Mouse (Mus musculus) liver, embryonic 15.5 days (tissue): ENCODE results near the gene Nasp. TPM values are rescaled to one million over a fixed set of nuclear protein-coding genes. Genes with fewer than 3 reads are reported as not detected.

Experiments
- ATAC-seq: fragments of 200-750 bp; cut with Nextera tagmentation; 2 replicates; pipeline ENCODE4 v1.8.0; 2017; ENCODE audit warnings: moderate number of reproducible peaks, mild to moderate bottlenecking, moderate library complexity; ENCODE audit not compliant: insufficient read depth
- H3K27ac ChIP-seq: fragments of 300-500 bp; sonication (generic); replicated peaks from 2 replicates; pipeline ENCODE4 v1.5.1; 2015; ENCODE audit warnings: mild to moderate bottlenecking, inconsistent platforms
- H3K27me3 ChIP-seq: fragments of 300-500 bp; sonication (generic); 2 replicates; pipeline ENCODE4 v1.6.1; 2015; ENCODE audit warnings: mild to moderate bottlenecking, inconsistent platforms
- H3K36me3 ChIP-seq: fragments of 300-500 bp; sonication (generic); replicated peaks from 2 replicates; pipeline ENCODE4 v1.6.1; 2015; ENCODE audit warnings: moderate library complexity, mild to moderate bottlenecking, inconsistent platforms
- H3K4me1 ChIP-seq: fragments of 300-500 bp; sonication (generic); replicated peaks from 2 replicates; pipeline ENCODE4 v1.6.1; 2015; ENCODE audit warnings: inconsistent platforms
- H3K4me2 ChIP-seq: fragments of 300-500 bp; sonication (generic); 2 replicates; pipeline ENCODE4 v1.6.1; 2015; ENCODE audit warnings: moderate library complexity, mild to moderate bottlenecking, inconsistent platforms
- H3K4me3 ChIP-seq: fragments of 300-500 bp; sonication (generic); replicated peaks from 2 replicates; pipeline ENCODE4 v1.5.1; 2015; ENCODE audit warnings: mild to moderate bottlenecking, inconsistent platforms
- H3K9ac ChIP-seq: fragments of 300-500 bp; sonication (generic); 2 replicates; pipeline ENCODE4 v1.6.1; 2015; ENCODE audit warnings: moderate library complexity, mild to moderate bottlenecking, inconsistent platforms
- H3K9me3 ChIP-seq: fragments of 300-500 bp; sonication (generic); replicated peaks from 2 replicates; pipeline ENCODE4 v1.6.1; 2016; ENCODE audit warnings: inconsistent platforms
- WGBS: fragments of 180-500 bp; shearing (Covaris S2); methylation state at CpG from one replicate; pipeline ENCODE4 v1.1.7; 2015; ENCODE audit warnings: mixed read lengths; ENCODE audit not compliant: insufficient replicate concordance; 5-methylcytosine and 5-hydroxymethylcytosine counted together
- polyA plus RNA-seq: library from polyadenylated mRNA; unstranded; fragments of >200 nt; fragmentation: Nextera tagmentation; extraction: Ambion mirVana; gene quantifications from 2 replicates; pipeline ENCODE4 v1.2.1, GENCODE M21; 2015

Gene Nasp
- polyA plus RNA-seq, 1 experiment from 2014 or later: 49.9 TPM

GRCm38 (mm10) chr4:116638821-116639220 lies 11.1 kb upstream of the Nasp start:
- ATAC-seq: no peak
- H3K4me1 ChIP-seq: no peaks in the 10 kb centered on the region
- H3K36me3 ChIP-seq: peaks cover 76% of the 10 kb centered on the region
- no peaks in the 10 kb centered on the region for H3K9me3 ChIP-seq
- no peak overlapping the region for H3K4me3 ChIP-seq
- no peak overlapping the region for H3K9ac ChIP-seq
- no peak overlapping the region for H3K27ac ChIP-seq
- WGBS: 87% methylated on average over 6 of the region's 6 CpGs
- H3K27me3 ChIP-seq: no peaks in the 10 kb centered on the region
- H3K4me2 ChIP-seq: no peak overlapping the region

GRCm38 (mm10) chr4:116635197-116635596 lies 7.5 kb upstream of the Nasp start:
- Histone ChIP-seq H3K27ac (no peak overlapping the region), H3K4me1 (no peaks in the 10 kb centered on the region), H3K4me3 (no peak overlapping the region), H3K4me2 (no peak overlapping the region), H3K27me3 (no peaks in the 10 kb centered on the region), H3K9ac (no peak overlapping the region), H3K36me3 (peaks cover 45% of the 10 kb centered on the region), H3K9me3 (no peaks in the 10 kb centered on the region)
- ATAC-seq: no peak
- WGBS: 68% methylated on average over 1 of the region's 1 CpGs

GRCm38 (mm10) chr4:116627359-116627716 lies 403 bp downstream of the Nasp start:
- peak overlapping the region; percentile 81 for H3K4me2 ChIP-seq
- ATAC-seq: peak; percentile 85
- H3K27ac ChIP-seq: peak overlapping the region; percentile 94
- under 1% methylated on average over 13 of the region's 13 CpGs for WGBS
- peak overlapping the region; percentile 87 for H3K9ac ChIP-seq
- no peaks in the 10 kb centered on the region for H3K9me3 ChIP-seq
- H3K4me1 ChIP-seq: peaks cover 27% of the 10 kb centered on the region
- H3K36me3 ChIP-seq: peaks cover 20% of the 10 kb centered on the region
- no peaks in the 10 kb centered on the region for H3K27me3 ChIP-seq
- peak overlapping the region; percentile 96 for H3K4me3 ChIP-seq

- H3K4me2 ChIP-seq: peak overlapping the region; percentile 81
- H3K27me3 ChIP-seq: no peaks in the 10 kb centered on the region
- peaks cover 27% of the 10 kb centered on the region for H3K4me1 ChIP-seq
- H3K9me3 ChIP-seq: no peaks in the 10 kb centered on the region
- peaks cover 25% of the 10 kb centered on the region for H3K36me3 ChIP-seq
- H3K27ac ChIP-seq: peak overlapping the region; percentile 94
- WGBS: under 1% methylated on average over 53 of the region's 53 CpGs
- peak overlapping the region; percentile 96 for H3K4me3 ChIP-seq
- H3K9ac ChIP-seq: peak overlapping the region; percentile 87
- ATAC-seq: peak; percentile 65
These were observed 933 bp downstream of the Nasp start for GRCm38 (mm10) chr4:116626658-116627358.

- Histone ChIP-seq H3K4me3 (peak overlapping the region; percentile 96; the same call in 1 of the 2 replicates), H3K9ac (no peak overlapping the region), H3K9me3 (no peaks in the 10 kb centered on the region), H3K4me1 (peaks cover 27% of the 10 kb centered on the region), H3K27me3 (no peaks in the 10 kb centered on the region), H3K36me3 (peaks cover 40% of the 10 kb centered on the region), H3K4me2 (peak overlapping the region; percentile 81), H3K27ac (no peak overlapping the region)
- ATAC-seq: no peak
- WGBS: 77% methylated on average over 4 of the region's 4 CpGs
These were observed 2.9 kb downstream of the Nasp start for GRCm38 (mm10) chr4:116624831-116625230.

- no peak overlapping the region for H3K4me3 ChIP-seq
- peaks cover 77% of the 10 kb centered on the region for H3K36me3 ChIP-seq
- no peak overlapping the region for H3K27ac ChIP-seq
- no peaks in the 10 kb centered on the region for H3K9me3 ChIP-seq
- H3K4me2 ChIP-seq: no peak overlapping the region
- H3K4me1 ChIP-seq: no peaks in the 10 kb centered on the region
- H3K9ac ChIP-seq: no peak overlapping the region
- H3K27me3 ChIP-seq: no peaks in the 10 kb centered on the region
- ATAC-seq: no peak
- 91% methylated on average over 2 of the region's 2 CpGs for WGBS
These were observed 12.5 kb downstream of the Nasp start for GRCm38 (mm10) chr4:116615237-116615636.

GRCm38 (mm10) chr4:116612621-116613020 lies 15.1 kb downstream of the Nasp start:
- H3K36me3 ChIP-seq: peaks cover 78% of the 10 kb centered on the region
- H3K4me3 ChIP-seq: no peak overlapping the region
- no peaks in the 10 kb centered on the region for H3K9me3 ChIP-seq
- WGBS: 86% methylated on average over 2 of the region's 2 CpGs
- H3K27ac ChIP-seq: no peak overlapping the region
- H3K27me3 ChIP-seq: no peaks in the 10 kb centered on the region
- no peak overlapping the region for H3K9ac ChIP-seq
- no peak for ATAC-seq
- no peak overlapping the region for H3K4me2 ChIP-seq
- no peaks in the 10 kb centered on the region for H3K4me1 ChIP-seq

GRCm38 (mm10) chr4:116596978-116597881 lies 30.5 kb downstream of the Nasp start:
- peaks cover 33% of the 10 kb centered on the region for H3K4me1 ChIP-seq
- no peaks in the 10 kb centered on the region for H3K27me3 ChIP-seq
- peak overlapping the region; percentile 72 for H3K9ac ChIP-seq
- peak; percentile 93 for ATAC-seq
- no peaks in the 10 kb centered on the region for H3K9me3 ChIP-seq
- H3K27ac ChIP-seq: peak overlapping the region; percentile 77
- peak overlapping the region; percentile 92 for H3K4me2 ChIP-seq
- peak overlapping the region; percentile 76 for H3K4me3 ChIP-seq
- H3K36me3 ChIP-seq: peaks cover 51% of the 10 kb centered on the region
- WGBS: 1% methylated on average over 50 of the region's 50 CpGs

- H3K4me1 ChIP-seq: peaks cover 33% of the 10 kb centered on the region
- WGBS: 33% methylated on average over 5 of the region's 5 CpGs
- H3K36me3 ChIP-seq: peaks cover 51% of the 10 kb centered on the region
- H3K9ac ChIP-seq: peak within 1 kb of the TSS; percentile 72
- H3K27ac ChIP-seq: peak within 1 kb of the TSS; percentile 77
- H3K9me3 ChIP-seq: no peaks in the 10 kb centered on the region
- H3K27me3 ChIP-seq: no peaks in the 10 kb centered on the region
- peak within 1 kb of the TSS; percentile 92 for H3K4me2 ChIP-seq
- no peak for ATAC-seq
- H3K4me3 ChIP-seq: peak within 1 kb of the TSS; percentile 76
These were observed 31.4 kb downstream of the Nasp start, which contains the start of gene Ccdc17 for GRCm38 (mm10) chr4:116596379-116596778. Gene Ccdc17, plus strand, starts transcription at chr4:116596654.

GRCm38 (mm10) chr4:116595793-116596192 lies 31.9 kb downstream of the Nasp start:
- no peak overlapping the region for H3K4me3 ChIP-seq
- no peaks in the 10 kb centered on the region for H3K27me3 ChIP-seq
- H3K4me2 ChIP-seq: no peak overlapping the region
- peaks cover 51% of the 10 kb centered on the region for H3K36me3 ChIP-seq
- H3K27ac ChIP-seq: no peak overlapping the region
- peaks cover 33% of the 10 kb centered on the region for H3K4me1 ChIP-seq
- WGBS: 75% methylated on average over 8 of the region's 8 CpGs
- no peaks in the 10 kb centered on the region for H3K9me3 ChIP-seq
- ATAC-seq: no peak
- no peak overlapping the region for H3K9ac ChIP-seq
